Mouse (Mus musculus): ENCODE measurements around the gene Gosr1. TPM values are rescaled to one million over a fixed set of nuclear protein-coding genes. Genes with fewer than 3 reads are reported as not detected.
"Not testable (repeated sequence)": the region's sequence is repeated elsewhere in the genome, so short reads cannot be mapped to it uniquely, and the experiment has no call there.

Gene Gosr1
- polyA plus RNA-seq, 1 experiment from 2014 or later, result 23.6 TPM

DNA sequence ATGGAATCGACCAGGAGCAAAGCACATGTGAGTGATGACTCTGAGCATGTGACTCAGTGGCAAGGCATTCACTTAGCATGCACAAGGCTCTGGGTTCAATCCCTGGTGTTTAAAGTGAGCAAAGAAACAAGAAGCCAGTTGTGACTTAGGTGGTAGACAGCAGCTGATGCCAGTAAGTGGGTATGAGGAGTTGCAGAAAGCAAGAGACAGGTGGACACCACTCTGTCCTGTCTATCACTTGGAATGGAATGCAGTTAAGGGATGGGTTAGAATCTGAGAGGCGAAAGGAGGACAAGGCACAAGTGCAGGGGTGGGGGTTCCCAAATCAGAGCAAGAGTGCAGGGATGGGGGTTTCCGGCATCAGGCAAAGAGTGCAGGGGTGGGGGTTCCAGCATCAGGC, 71.3 kb downstream of the Gosr1 start:
- WGBS (ENCODE audit: insufficient replicate concordance), result 70% methylated on average over 3 of the region's 3 CpGs
- no peak for ATAC-seq (replicated peaks; ENCODE audit: insufficient number of reproducible peaks, low FRiP score, low TSS enrichment)

DNA sequence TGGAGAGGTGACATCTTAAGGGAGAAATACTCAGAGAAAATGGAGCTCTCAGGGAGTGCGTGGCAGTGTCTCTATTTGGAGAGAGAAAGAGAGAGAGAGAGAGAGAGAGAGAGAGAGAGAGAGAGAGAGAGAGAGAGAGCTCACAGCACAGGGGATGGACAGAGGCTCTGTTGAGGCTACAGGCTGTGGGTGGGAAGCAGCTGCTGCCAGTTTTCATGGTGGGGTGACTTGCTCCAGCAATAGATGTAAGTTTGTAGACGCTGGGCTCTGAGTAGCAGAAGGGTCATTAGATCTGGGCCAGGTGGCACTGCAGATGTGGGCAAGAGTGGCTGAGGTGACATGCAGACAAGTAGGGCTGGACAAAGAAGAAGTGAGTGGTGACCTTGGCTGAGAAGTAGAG, 77.8 kb downstream of the Gosr1 start:
- ATAC-seq (replicated peaks; ENCODE audit: insufficient number of reproducible peaks, low FRiP score, low TSS enrichment), result no peak
- H3K9ac ChIP-seq (ENCODE audit: low read depth, low read length), result no peak overlapping the region
- H3K27ac ChIP-seq (ENCODE audit: low read depth, low read length), result no peak overlapping the region
- no peaks in the 10 kb centered on the region for H3K4me1 ChIP-seq (ENCODE audit: control insufficient read depth, insufficient read depth, low read length)
- H3K4me2 ChIP-seq, result no peak overlapping the region
- no peak overlapping the region for H3K4me3 ChIP-seq (ENCODE audit: low read depth, low read length)
- no peaks in the 10 kb centered on the region for H3K9me3 ChIP-seq (replicated peaks; ENCODE audit: control insufficient read depth, low read length)
- WGBS (ENCODE audit: insufficient replicate concordance), result 63% methylated on average over 2 of the region's 2 CpGs
- no peaks in the 10 kb centered on the region; the same call in 1 of the 2 replicates for H3K27me3 ChIP-seq (ENCODE audit: control insufficient read depth, insufficient read depth, low read length)
- no peaks in the 10 kb centered on the region for H3K36me3 ChIP-seq (ENCODE audit: control insufficient read depth, insufficient read depth, low read length)

More for the DNA sequence above, 71.3 kb downstream of the Gosr1 start:
- H3K27ac ChIP-seq (ENCODE audit: low read depth, low read length), result no peak overlapping the region
- H3K4me3 ChIP-seq (ENCODE audit: low read depth, low read length), result no peak overlapping the region
- H3K27me3 ChIP-seq (ENCODE audit: control insufficient read depth, insufficient read depth, low read length), result 0 out of 2 replicates have a peak, but pooled peaks cover 2% of the 10 kb centered on the region
- H3K9me3 ChIP-seq (replicated peaks; ENCODE audit: control insufficient read depth, low read length), result no peaks in the 10 kb centered on the region
- H3K36me3 ChIP-seq (ENCODE audit: control insufficient read depth, insufficient read depth, low read length), result no peaks in the 10 kb centered on the region
- H3K9ac ChIP-seq (ENCODE audit: low read depth, low read length), result no peak overlapping the region
- no peaks in the 10 kb centered on the region for H3K4me1 ChIP-seq (ENCODE audit: control insufficient read depth, insufficient read depth, low read length)
- no peak overlapping the region for H3K4me2 ChIP-seq

DNA sequence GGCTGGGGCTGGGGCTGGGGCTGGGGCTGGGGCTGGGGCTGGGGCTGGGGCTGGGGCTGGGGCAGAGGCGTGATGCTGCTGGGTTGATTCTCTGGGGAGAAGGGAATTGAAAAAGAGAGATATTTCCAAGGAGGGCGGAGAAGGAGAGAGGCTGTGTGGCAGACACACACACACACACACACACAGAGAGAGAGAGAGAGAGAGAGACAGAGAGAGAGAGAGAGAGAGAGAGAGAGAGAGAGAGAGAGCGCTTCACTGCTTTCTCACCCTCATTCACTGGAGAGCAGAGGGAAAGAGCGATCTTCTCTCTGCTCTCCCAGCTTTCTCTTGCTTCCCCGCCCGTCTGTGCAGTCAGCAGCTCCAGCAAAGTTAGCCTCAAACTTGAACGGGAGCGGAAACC, 83.9 kb downstream of the Gosr1 start, which contains the start of gene Trarg1:
Trarg1 (plus strand) TSS at position 301 of the 400 bp plus-strand sequence.
- not testable (repeated sequence) for H3K4me1 ChIP-seq (ENCODE audit: control insufficient read depth, insufficient read depth, low read length); H3K4me2 ChIP-seq; H3K4me3 ChIP-seq (ENCODE audit: low read depth, low read length); H3K27ac ChIP-seq (ENCODE audit: low read depth, low read length); H3K9me3 ChIP-seq (replicated peaks; ENCODE audit: control insufficient read depth, low read length); ATAC-seq (replicated peaks; ENCODE audit: insufficient number of reproducible peaks, low FRiP score, low TSS enrichment); H3K36me3 ChIP-seq (ENCODE audit: control insufficient read depth, insufficient read depth, low read length)
- 0 out of 2 replicates have a peak within 1 kb of the TSS, but pooled peaks have one; percentile 10 for H3K9ac ChIP-seq (ENCODE audit: low read depth, low read length)
- WGBS (ENCODE audit: insufficient replicate concordance), result 44% methylated on average over 8 of the region's 8 CpGs
- peaks cover 15% of the 10 kb centered on the region for H3K27me3 ChIP-seq (ENCODE audit: control insufficient read depth, insufficient read depth, low read length)

Other genes starting within 250 kb of the Gosr1 start
- 22.9 and 26.2 TPM in 2 replicates for gene Abr, start 141.3 kb downstream of the Gosr1 start, polyA plus RNA-seq (2014; fragmentation: Nextera tagmentation; extraction: Ambion mirVana)
- gene Bhlha9, start 91.1 kb downstream of the Gosr1 start, polyA plus RNA-seq (2014; fragmentation: Nextera tagmentation; extraction: Ambion mirVana), result 0.17 TPM in 1 of 2 replicates, not detected in the other
- gene Trarg1, start 83.8 kb downstream of the Gosr1 start, polyA plus RNA-seq (2014; fragmentation: Nextera tagmentation; extraction: Ambion mirVana), result 0.07 TPM in 1 of 2 replicates, not detected in the other
- 19.9 and 20.8 TPM in 2 replicates for gene Cpd, start 83.4 kb upstream of the Gosr1 start, polyA plus RNA-seq (2014; fragmentation: Nextera tagmentation; extraction: Ambion mirVana)
- gene Tmigd1, start 138.6 kb upstream of the Gosr1 start, polyA plus RNA-seq (2014; fragmentation: Nextera tagmentation; extraction: Ambion mirVana), result 0.23 TPM in 1 of 2 replicates, not detected in the other
- 89.0 and 111 TPM in 2 replicates for gene Blmh, start 161.2 kb upstream of the Gosr1 start, polyA plus RNA-seq (2014; fragmentation: Nextera tagmentation; extraction: Ambion mirVana)
- gene Slc6a4, start 235.0 kb upstream of the Gosr1 start, polyA plus RNA-seq (2014; fragmentation: Nextera tagmentation; extraction: Ambion mirVana), result 1.5 and 2.2 TPM in 2 replicates

Data from heart, embryonic 11.5 days (tissue).